Mouse (Mus musculus): ENCODE measurements around the gene Terf2ip. TPM values are rescaled to one million over a fixed set of nuclear protein-coding genes. Genes with fewer than 3 reads are reported as not detected.

The Terf2ip gene
- polyA plus RNA-seq, 1 experiment: 41.1 TPM

DNA sequence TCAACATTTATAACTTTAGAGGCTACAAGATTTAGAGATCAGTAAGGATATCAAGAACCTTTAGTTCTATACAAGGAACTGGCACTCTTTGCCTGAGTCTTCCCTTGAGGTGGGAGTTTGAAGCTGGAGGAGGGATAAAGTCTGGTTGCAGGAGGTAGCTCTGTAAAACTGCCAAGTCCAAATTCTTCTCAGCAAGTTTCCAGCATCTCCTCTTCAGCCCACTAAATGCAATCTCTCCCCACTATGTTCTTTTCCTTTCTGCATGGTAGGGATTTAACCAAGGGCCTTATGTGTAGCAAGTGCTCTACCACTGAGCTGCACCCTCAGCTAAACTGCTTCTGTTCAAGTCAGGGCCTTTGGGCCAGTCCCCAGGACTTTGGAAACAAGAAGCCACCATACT, 43.3 kb downstream of the Terf2ip start:
- no peak for DNase-seq (ENCODE audit: low read depth)

DNA sequence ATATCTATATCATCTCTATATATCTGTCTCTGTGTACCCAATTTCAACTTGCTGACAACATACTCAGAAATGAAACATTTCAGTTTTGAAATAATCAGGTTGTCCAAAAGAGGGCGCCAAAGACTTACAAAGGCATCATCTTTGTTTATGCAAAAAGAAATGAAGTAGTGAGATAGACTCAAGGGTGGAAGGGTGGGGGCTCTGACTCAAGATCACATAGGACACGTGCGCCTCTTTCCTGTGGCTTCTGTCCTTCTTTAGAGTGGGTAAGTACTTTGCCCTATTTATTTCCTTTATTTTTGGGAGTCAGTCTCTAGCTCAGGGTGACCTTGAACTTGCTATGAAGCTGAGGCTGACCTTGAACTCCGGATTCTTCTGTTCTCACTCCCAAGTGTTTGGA, 50.2 kb downstream of the Terf2ip start:
- peak; percentile 38 for TF ChIP-seq CTCF (IDR thresholded peaks at IDR 0.05; ENCODE audit: borderline replicate concordance, extremely low read depth, insufficient read depth, insufficient read length)
- TF ChIP-seq POLR2A (IDR thresholded peaks at IDR 0.05; ENCODE audit: borderline replicate concordance, extremely low read depth, insufficient read depth, insufficient read length, poor library complexity, severe bottlenecking): no peak
- DNase-seq (ENCODE audit: low read depth): peak; percentile 82

More for the DNA sequence above, 43.3 kb downstream of the Terf2ip start:
- TF ChIP-seq POLR2A (IDR thresholded peaks at IDR 0.05; ENCODE audit: borderline replicate concordance, extremely low read depth, insufficient read depth, insufficient read length, poor library complexity, severe bottlenecking) (no peak), CTCF (IDR thresholded peaks at IDR 0.05; ENCODE audit: borderline replicate concordance, extremely low read depth, insufficient read depth, insufficient read length) (no peak)

Other genes starting within 250 kb of the Terf2ip start
- 65.0 and 97.6 TPM in 2 replicates for gene Cfdp1, start 157.1 kb upstream of the Terf2ip start, polyA plus RNA-seq (2012; rRNA removed)
- gene Tmem170, start 134.6 kb upstream of the Terf2ip start, polyA plus RNA-seq (2012; rRNA removed): 3.8 and 4.1 TPM in 2 replicates
- 3.6 and 3.9 TPM in 2 replicates for gene Chst5, start 101.0 kb upstream of the Terf2ip start, polyA plus RNA-seq (2012; rRNA removed)
- gene Tmem231, start 77.5 kb upstream of the Terf2ip start, polyA plus RNA-seq (2012; rRNA removed): 16.8 and 17.2 TPM in 2 replicates
- gene Gabarapl2, start 70.7 kb upstream of the Terf2ip start, polyA plus RNA-seq (2012; rRNA removed): 164 TPM in 2 replicates
- 9.7 and 10.4 TPM in 2 replicates for gene Adat1, start 19.1 kb upstream of the Terf2ip start, polyA plus RNA-seq (2012; rRNA removed)
- gene Kars, start 75 bp upstream of the Terf2ip start, polyA plus RNA-seq (2012; rRNA removed): 93.8 and 116 TPM in 2 replicates
- gene Gm6793, start 3.6 kb downstream of the Terf2ip start, polyA plus RNA-seq (2012; rRNA removed): 0.08 and 0.15 TPM in 2 replicates

Measured in brain, embryonic 14.5 days (tissue).